Mouse (Mus musculus): ENCODE measurements around the gene Fam83g.
A peak's percentile ranks its signal among the peaks of the same experiment; 100 is the strongest.

GRCm38 (mm10) chr11:61714346-61715117, 30.6 kb downstream of the Fam83g start:
- TF ChIP-seq CTCF (IDR thresholded peaks at IDR 0.05; ENCODE audit: low read depth, low read length) (peak; percentile 77), POLR2A (IDR thresholded peaks at IDR 0.05; ENCODE audit: borderline replicate concordance, low read depth, low read length) (no peak)
